Mouse (Mus musculus) cerebellum, adult 9-10 months (tissue): ENCODE results near the gene Ifit1bl1.
"Not testable (repeated sequence)": the region's sequence is repeated elsewhere in the genome, so short reads cannot be mapped to it uniquely, and the experiment has no call there.

Experiments used
- DNase-seq: peaks from one replicate; pipeline ENCODE4 v3.0.0; 2022

The Ifit1bl1 gene

GRCm38 (mm10) chr19:34601888-34602287, at the start of gene Ifit1bl1:
Gene Ifit1bl1 (minus strand): TSS chr19:34601956.
- DNase-seq: not testable (repeated sequence)

DNA sequence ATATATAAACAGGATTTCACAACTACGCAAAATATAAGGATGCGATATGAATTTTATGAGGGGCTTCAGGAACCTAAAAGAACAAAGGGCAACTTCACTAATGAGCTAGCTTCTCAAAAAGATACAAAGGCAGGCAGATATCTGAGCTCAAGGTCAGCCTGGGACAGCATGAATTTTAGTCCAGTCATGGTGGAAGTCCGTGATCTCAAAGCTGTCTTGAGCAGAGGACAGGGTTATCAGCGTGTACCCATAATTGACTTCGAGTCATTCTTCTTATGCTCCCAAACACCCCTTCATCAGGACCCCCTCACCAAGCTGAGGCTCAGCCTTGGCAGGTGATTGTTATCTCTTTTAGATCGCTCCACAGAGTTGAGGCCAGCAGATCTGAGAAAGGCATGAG, 49.2 kb upstream of the Ifit1bl1 start:
- no peak for DNase-seq

DNA sequence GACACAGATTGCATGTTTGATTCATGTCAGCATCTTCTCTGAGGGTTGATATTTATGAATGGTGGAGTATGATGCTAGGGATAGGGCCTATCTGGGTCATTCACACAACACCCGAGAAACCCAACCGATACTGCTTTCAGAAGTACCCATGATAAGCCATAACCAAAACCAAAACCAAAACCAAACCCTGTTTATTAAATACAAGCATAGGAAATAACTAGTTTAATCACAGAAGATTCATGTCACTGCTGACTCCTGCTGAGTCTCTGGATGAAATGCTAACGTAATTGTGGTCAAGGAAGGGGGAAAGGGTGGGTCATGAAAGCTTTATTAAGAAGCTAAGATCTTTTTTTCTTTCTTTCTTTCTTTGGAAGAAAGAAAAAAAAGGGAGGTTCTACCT, 48.5 kb upstream of the Ifit1bl1 start:
- no peak for DNase-seq

- not testable (repeated sequence) for DNase-seq
These were observed 45.9 kb upstream of the Ifit1bl1 start for GRCm38 (mm10) chr19:34647630-34648029.

DNA sequence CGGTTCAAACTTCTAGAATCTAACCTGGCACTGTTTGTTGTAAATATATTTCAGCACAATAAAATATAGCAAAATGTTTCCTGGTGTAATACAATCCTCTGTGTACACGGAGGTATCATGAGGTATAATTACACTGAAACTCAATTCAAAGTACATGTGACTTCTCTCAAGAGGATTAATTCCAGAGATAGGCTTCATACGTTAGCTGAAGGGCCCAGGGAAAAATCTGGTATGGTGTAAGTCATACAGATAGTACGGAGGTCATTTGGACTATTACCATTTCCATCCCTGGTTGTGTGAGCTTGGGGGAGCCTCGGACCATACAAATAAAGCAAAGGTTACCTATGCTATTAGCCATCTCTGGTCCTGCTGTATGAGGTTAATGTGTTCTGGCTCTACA, 40.9 kb upstream of the Ifit1bl1 start:
- DNase-seq: no peak

DNA sequence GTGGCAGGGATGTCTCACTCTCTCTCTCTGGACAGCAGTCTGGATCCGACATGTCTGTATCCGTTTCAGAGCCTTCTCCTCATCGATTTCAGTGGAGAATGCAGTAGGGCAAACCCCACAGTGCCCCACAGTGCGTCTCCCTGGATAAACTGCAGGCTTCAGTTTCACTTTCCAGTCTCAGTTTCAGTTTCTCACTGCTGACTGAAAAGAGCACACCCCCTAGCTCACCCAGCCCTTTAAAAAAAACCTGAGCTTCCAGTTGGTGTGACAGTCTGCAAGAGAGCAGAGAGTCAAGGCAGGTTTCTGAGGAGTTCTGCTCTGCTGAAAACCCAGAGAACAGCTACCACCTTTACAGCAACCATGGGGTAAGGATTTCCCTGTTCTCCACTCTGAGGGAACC, 38.9 kb upstream of the Ifit1bl1 start, which contains the start of the genes Ifit1bl2 and Ifit1:
TSS of gene Ifit1bl2 (minus strand) at position 121 of the 400 bp plus-strand sequence.
TSS of gene Ifit1 (plus strand) at position 249 of the 400 bp plus-strand sequence.
- no peak for DNase-seq

GRCm38 (mm10) chr19:34636933-34637557, 35.3 kb upstream of the Ifit1bl1 start:
- DNase-seq: peak; percentile 5

GRCm38 (mm10) chr19:34633484-34633883, 31.7 kb upstream of the Ifit1bl1 start:
- no peak for DNase-seq

DNA sequence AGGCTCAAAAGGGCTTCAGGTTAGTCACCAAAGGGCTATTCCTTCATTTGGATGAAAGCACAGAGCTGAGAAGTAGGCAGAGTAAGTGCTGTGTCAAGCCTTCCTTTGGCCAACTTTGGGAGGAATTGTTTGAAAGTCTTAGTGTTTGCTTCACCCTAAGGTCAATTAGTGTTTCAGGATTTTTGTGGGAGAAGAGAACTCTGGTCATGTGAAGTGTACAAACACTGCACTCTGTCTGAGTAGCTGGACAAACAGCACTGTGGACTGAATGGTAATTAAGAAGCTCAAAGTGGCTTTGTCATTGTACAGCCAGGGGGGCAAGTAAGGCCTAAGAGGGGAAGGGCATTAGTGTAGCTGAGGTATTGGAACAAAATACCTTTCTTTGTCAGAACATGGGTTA, 29.7 kb upstream of the Ifit1bl1 start:
- DNase-seq: no peak

GRCm38 (mm10) chr19:34627496-34627895, 25.7 kb upstream of the Ifit1bl1 start:
- no peak for DNase-seq

DNA sequence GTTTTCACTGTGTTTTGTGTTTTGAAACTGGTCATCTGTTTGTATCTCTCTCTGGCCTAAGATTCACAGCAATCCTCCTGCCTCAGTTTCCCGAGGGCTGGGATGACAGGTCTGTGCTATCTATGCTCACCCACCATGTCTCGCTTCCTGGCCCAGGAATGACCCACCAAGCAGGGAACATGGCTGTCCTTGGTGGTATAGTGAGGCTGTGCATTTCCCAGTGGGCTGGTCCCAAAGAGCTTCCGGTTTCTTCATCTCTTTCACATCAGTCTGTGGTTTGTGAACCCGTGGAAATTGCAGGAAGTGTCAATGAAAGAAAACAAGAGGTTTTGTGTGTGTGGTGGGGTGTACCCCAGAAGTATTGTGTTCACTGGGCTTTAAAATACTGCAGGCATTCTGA, 22.9 kb upstream of the Ifit1bl1 start:
- DNase-seq: no peak

GRCm38 (mm10) chr19:34623781-34624180, 22.0 kb upstream of the Ifit1bl1 start:
- no peak for DNase-seq

DNA sequence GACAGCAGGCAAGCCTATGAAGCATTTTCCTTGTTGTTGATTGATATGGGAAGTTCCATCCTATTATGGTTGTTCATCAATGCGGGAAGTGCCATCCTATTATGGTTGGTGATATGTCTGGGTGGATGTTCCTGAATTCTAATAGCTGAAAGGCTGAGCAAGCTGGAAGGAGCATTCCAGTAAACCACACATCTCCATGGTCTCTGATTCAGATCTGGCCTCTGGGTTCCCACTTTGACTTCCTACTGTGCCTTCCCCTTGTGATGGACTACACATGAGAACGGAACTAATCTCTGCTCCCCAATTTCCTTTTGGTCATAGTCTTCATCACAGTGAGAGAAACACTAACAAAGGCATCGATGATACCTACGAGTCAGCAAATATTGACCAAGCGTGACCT, 19.1 kb upstream of the Ifit1bl1 start:
- no peak for DNase-seq

DNA sequence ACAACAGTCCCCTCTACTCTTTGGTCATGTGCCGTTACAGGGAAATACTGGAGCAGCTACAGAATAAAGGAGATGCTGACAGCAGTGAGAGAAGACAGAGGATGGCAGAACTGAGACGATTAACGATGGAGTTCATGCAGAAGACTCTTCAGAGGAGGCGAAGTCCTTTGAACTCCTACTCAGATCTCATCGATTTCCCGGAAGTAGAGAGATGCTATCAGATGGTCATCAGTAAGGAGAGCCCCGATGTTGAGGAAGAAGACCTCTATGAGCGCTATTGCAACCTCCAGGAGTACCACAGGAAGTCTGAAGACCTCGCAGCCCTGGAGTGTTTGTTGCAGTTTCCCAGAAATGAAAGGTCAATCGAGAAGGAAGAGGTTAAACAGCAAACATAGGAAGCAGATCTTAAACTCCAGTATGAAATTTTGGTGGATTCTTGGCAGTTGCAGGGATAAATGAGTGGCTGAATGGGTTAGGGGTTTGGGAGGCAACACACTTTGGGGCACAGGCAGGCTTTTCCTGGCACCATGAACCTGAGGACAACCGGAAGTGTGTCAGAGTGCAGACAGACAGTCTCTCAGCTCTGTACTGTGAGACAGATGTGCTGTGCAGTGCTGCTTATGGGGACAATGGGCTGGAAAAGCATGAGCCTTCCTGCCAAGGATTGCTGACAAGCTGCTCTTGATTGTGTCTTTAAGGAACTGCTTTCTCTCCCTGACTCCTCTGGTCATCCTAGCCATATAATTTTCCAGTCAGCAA, 10.7 kb upstream of the Ifit1bl1 start:
- DNase-seq: not testable (repeated sequence)

GRCm38 (mm10) chr19:34610118-34610517, 8.4 kb upstream of the Ifit1bl1 start:
- DNase-seq: not testable (repeated sequence)

- DNase-seq: not testable (repeated sequence)
These were observed 5.7 kb upstream of the Ifit1bl1 start, which contains the start of gene Ifit3b for GRCm38 (mm10) chr19:34607237-34608051. Gene Ifit3b (plus strand): TSS chr19:34607970.

DNA sequence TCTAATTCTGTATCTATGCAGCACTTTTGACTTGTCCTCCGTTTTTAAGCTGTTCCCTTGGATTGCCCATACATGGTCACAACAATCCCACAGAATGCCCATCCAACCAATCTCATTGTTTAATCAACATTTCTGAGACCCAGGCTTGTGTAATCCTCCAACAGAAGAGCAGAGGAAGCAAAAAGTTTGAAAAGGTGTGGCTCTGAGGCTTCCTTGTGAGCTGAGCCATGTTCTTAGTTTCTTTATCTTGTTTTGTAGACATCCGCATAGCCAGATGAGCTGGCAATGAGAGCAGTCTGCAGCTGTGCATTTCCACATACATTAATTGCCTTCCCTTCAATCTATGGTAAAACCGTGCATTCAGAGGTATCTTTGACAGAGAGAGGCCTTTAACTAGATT, 3.7 kb upstream of the Ifit1bl1 start:
- no peak for DNase-seq

DNA sequence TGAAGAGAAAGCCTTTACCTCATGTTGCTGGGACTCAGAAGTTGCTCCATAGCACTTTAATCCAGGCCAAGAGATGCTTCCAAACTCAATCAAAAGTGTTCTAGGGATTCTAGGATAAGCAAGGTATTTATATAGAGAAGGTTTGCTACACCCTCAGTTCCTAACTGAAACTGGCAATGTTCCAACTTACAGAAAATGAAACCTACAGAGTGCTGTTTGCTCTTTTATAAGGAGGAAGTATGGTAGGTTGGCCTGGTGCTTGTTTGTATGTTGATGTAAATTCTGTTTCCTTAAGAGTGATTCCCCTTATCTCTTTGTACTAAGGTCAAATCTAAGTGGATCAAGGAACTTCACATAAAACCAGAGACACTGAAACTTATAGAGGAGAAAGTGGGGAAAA, 2.5 kb downstream of the Ifit1bl1 start:
- not testable (repeated sequence) for DNase-seq

GRCm38 (mm10) chr19:34598341-34598740, 3.4 kb downstream of the Ifit1bl1 start:
- DNase-seq: peak; percentile 57

DNA sequence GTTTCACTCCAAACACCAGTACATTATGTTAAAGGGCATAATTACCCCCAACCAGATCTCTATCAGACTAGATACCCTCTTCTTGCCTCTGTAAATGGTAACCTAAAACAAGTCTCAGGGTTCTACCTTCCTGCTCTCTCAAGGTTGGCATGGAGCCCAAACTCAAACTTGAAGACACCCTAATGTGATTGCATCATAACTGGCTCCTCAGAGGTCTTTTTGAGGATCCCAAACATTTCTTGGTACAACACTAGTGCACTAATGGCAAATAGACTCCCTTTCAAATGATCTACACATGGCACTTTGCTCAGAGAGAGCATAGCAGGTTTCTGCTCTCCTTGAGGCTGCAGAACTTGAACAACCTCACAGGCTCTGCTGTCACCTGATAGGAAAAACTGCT, 4.9 kb downstream of the Ifit1bl1 start:
- no peak for DNase-seq

- not testable (repeated sequence) for DNase-seq
These were observed 7.2 kb downstream of the Ifit1bl1 start for GRCm38 (mm10) chr19:34594523-34594922.

DNA sequence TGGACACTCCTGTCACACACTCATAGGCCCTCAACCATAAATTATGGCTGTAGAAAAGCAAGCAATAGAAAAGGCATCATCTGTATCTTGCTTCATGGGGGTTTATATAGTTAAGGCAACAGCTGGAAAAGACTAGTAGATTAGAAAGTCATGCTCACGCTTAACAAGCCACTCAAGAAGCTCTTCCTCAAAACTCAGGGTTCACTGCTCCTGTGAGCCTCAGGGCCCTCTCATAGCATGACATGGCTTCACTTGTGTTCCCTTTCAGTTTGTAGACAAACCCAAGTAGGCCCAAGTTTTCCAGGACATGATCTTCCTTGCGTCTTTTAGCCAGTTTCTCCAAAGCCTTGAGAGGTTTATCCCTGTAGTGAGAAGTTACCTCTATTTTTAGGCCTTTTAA, 8.3 kb downstream of the Ifit1bl1 start:
- no peak for DNase-seq

- DNase-seq: no peak
These were observed 12.8 kb downstream of the Ifit1bl1 start for GRCm38 (mm10) chr19:34588959-34589358.
